Mouse (Mus musculus): ENCODE measurements around the gene Hs6st1.
A peak's percentile ranks its signal among the peaks of the same experiment; 100 is the strongest.

Gene Hs6st1

GRCm38 (mm10) chr1:36129126-36129525 is 60.9 kb downstream of the Hs6st1 start:
- DNase-seq (ENCODE audit: low read depth, low spot score), result no peak

- no peak for DNase-seq (ENCODE audit: low read depth, low spot score)
Measured at GRCm38 (mm10) chr1:36129881-36130280, 61.7 kb downstream of the Hs6st1 start.

- DNase-seq (ENCODE audit: low read depth, low spot score), result no peak
Measured at GRCm38 (mm10) chr1:36130307-36131035, 62.3 kb downstream of the Hs6st1 start.

GRCm38 (mm10) chr1:36131154-36131553 is 63.0 kb downstream of the Hs6st1 start:
- no peak for DNase-seq (ENCODE audit: low read depth, low spot score)

GRCm38 (mm10) chr1:36131766-36132165 is 63.6 kb downstream of the Hs6st1 start:
- DNase-seq (ENCODE audit: low read depth, low spot score), result no peak

GRCm38 (mm10) chr1:36132211-36132610 is 64.0 kb downstream of the Hs6st1 start:
- no peak for DNase-seq (ENCODE audit: low read depth, low spot score)

- DNase-seq (ENCODE audit: low read depth, low spot score), result no peak
Measured at GRCm38 (mm10) chr1:36133041-36133440, 64.8 kb downstream of the Hs6st1 start.

GRCm38 (mm10) chr1:36133647-36134046 is 65.4 kb downstream of the Hs6st1 start:
- no peak for DNase-seq (ENCODE audit: low read depth, low spot score)

GRCm38 (mm10) chr1:36134584-36134983 is 66.4 kb downstream of the Hs6st1 start:
- DNase-seq (ENCODE audit: low read depth, low spot score), result peak; percentile 58

GRCm38 (mm10) chr1:36140311-36140710 is 72.1 kb downstream of the Hs6st1 start:
- DNase-seq (ENCODE audit: low read depth, low spot score), result no peak

- no peak for DNase-seq (ENCODE audit: low read depth, low spot score)
Measured at GRCm38 (mm10) chr1:36145050-36145449, 76.8 kb downstream of the Hs6st1 start.

GRCm38 (mm10) chr1:36148809-36149208 is 80.6 kb downstream of the Hs6st1 start:
- no peak for DNase-seq (ENCODE audit: low read depth, low spot score)

- no peak for DNase-seq (ENCODE audit: low read depth, low spot score)
Measured at GRCm38 (mm10) chr1:36149411-36149810, 81.2 kb downstream of the Hs6st1 start.

All from embryo, embryonic 11.5 days (tissue).